Mouse (Mus musculus): ENCODE measurements around the gene Tktl1. TPM values are rescaled to one million over a fixed set of nuclear protein-coding genes. Genes with fewer than 3 reads are reported as not detected.

Gene Tktl1
- total and polyA plus RNA-seq, 2 experiments from 2014 or later = 0.06 TPM; not detected in 1

DNA sequence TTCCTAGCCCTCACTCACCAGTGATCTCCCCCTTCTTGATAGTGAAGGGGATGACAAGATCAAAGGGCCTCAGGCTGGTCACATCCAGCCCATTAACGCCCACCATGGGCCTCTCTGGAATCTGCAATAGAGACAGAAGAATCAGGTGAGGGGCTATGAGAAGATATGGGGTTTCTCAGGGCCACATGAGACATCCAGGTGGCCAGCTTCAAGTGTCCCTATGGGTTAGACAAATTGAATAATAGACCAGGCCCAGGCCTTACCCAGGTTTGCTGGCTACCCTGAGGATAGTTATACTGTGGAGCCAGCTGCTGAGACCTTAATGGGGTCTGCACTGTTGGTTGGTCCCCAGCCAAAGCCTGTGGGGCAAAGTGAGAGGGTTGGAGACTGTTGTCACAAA lies 53.0 kb downstream of the Tktl1 start:
- no peak for TF ChIP-seq CTCF (IDR thresholded peaks at IDR 0.05)
- Histone ChIP-seq H3K27me3 (ENCODE audit: insufficient read depth, low read length) (no peaks in the 10 kb centered on the region), H3K4me3 (ENCODE audit: low read depth, low read length) (no peak overlapping the region), H3K4me1 (ENCODE audit: insufficient read depth, low read length) (no peaks in the 10 kb centered on the region), H3K9me3 (ENCODE audit: low read length) (no peaks in the 10 kb centered on the region), H3K36me3 (ENCODE audit: insufficient read depth, low read length) (peaks cover 66% of the 10 kb centered on the region), H3K4me2 (ENCODE audit: low read depth, low read length, poor library complexity, severe bottlenecking) (no peak overlapping the region), H3K9ac (replicated peaks; ENCODE audit: low read length, poor library complexity, severe bottlenecking) (no peak overlapping the region), H3K27ac (ENCODE audit: low read depth, low read length) (no peak overlapping the region)
- WGBS = 62% methylated on average over 1 of the region's 1 CpGs
- no peak for ATAC-seq (ENCODE audit: low FRiP score)
- DNase-seq (ENCODE audit: low spot score) = no peak

DNA sequence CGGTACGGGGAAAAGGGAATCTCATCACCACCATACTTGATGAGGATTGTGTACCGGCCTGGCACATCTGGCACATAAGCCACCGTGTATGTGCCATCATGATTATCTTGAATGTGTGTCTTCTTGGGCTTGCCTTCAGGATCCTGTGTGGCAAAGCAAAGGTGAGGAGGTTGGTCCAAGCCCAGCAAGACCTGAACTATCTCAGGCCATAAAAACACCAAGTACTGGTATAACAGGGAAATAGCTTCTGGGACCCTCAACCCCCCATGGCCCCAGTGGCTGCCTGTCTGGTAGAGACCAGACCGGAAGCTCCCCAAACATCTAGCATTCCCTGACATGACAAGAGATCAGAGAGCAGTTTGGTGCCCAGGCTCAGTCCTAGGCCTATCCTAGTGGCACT lies 56.1 kb downstream of the Tktl1 start:
- no peaks in the 10 kb centered on the region for H3K4me1 ChIP-seq (ENCODE audit: insufficient read depth, low read length)
- no peak for TF ChIP-seq CTCF (IDR thresholded peaks at IDR 0.05)
- ATAC-seq (ENCODE audit: low FRiP score) (no peak), DNase-seq (ENCODE audit: low spot score) (no peak)
- WGBS = 95% methylated on average over 5 of the region's 5 CpGs
- peaks cover 61% of the 10 kb centered on the region for H3K36me3 ChIP-seq (ENCODE audit: insufficient read depth, low read length)
- H3K4me3 ChIP-seq (ENCODE audit: low read depth, low read length) = no peak overlapping the region
- H3K27ac ChIP-seq (ENCODE audit: low read depth, low read length) = no peak overlapping the region
- H3K27me3 ChIP-seq (ENCODE audit: insufficient read depth, low read length) = no peaks in the 10 kb centered on the region
- H3K9me3 ChIP-seq (ENCODE audit: low read length) = no peaks in the 10 kb centered on the region
- H3K9ac ChIP-seq (replicated peaks; ENCODE audit: low read length, poor library complexity, severe bottlenecking) = no peak overlapping the region
- no peak overlapping the region for H3K4me2 ChIP-seq (ENCODE audit: low read depth, low read length, poor library complexity, severe bottlenecking)

DNA sequence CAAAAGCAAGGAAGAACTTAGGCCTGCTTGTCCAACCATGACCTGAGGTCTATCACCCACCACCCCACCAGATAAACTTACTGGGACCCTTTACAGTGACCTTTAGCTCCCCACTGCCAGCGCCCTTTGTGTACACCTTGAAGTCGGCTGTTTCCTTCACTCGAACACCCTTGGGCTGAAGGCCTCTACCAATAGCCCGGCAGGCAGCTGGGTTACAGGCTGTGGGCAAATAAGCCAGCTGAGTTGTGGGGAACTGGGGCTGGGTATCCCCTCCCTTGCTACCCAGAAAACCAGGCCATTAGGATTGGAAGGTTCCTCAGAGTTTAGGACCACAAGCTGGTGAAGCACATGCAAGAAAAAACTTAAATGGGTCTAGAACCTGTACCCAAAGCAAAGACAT lies 63.3 kb downstream of the Tktl1 start:
- ATAC-seq (ENCODE audit: low FRiP score) = no peak
- no peak for DNase-seq (ENCODE audit: low spot score)
- Histone ChIP-seq H3K4me1 (ENCODE audit: insufficient read depth, low read length) (no peaks in the 10 kb centered on the region), H3K27me3 (ENCODE audit: insufficient read depth, low read length) (no peaks in the 10 kb centered on the region), H3K4me3 (ENCODE audit: low read depth, low read length) (no peak overlapping the region), H3K9ac (replicated peaks; ENCODE audit: low read length, poor library complexity, severe bottlenecking) (no peak overlapping the region), H3K9me3 (ENCODE audit: low read length) (no peaks in the 10 kb centered on the region), H3K27ac (ENCODE audit: low read depth, low read length) (no peak overlapping the region), H3K4me2 (ENCODE audit: low read depth, low read length, poor library complexity, severe bottlenecking) (no peak overlapping the region), H3K36me3 (ENCODE audit: insufficient read depth, low read length) (peaks cover 48% of the 10 kb centered on the region)
- TF ChIP-seq CTCF (IDR thresholded peaks at IDR 0.05) = no peak
- 97% methylated on average over 4 of the region's 4 CpGs for WGBS

DNA sequence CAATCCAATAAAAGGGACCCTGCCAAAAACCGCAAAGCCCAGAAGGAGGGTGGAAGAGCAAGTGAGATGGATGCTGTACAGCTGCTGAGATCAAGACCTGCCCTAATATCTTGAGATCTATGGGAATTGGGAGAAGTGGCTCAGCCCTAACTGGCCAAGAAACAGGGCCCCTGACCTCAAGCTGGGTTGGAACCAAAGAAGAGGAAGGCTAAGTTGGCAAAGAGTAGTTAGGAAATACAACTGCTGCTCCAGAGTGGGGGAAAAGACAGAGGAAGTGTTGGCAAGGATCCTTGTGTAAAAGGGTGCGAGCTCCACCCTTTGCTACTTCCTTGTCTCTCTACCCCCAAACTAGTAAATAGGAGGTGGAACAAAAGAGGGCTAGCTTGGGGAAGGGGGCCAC lies 66.3 kb downstream of the Tktl1 start:
- DNase-seq (ENCODE audit: low spot score) = no peak
- no peak overlapping the region for H3K9ac ChIP-seq (replicated peaks; ENCODE audit: low read length, poor library complexity, severe bottlenecking)

DNA sequence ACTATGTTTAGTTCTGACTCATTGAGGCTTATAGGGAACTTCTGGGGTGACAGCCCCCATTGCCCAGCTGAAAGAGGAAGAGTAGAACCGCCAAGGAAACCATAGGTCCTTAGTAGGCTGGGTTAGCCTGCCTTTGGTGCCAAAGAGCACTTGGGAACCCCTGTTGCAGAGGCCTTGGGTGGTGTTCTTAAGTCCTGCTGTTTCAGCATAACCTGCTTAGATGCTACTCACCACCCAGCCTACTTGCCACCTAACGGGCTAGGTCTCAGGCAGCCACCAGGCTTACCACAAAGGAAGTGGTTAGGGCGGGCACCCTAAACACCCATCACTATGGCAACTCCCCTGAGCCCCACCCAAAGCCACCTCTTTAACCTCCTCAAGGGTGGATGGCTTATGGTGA lies 66.7 kb downstream of the Tktl1 start:
- peak overlapping the region; percentile 87; the same call in 1 of the 2 replicates for H3K27ac ChIP-seq (ENCODE audit: low read depth, low read length)
- no peak for DNase-seq (ENCODE audit: low spot score)

More for the DNA sequence above, 66.3 kb downstream of the Tktl1 start:
- TF ChIP-seq CTCF (IDR thresholded peaks at IDR 0.05) = no peak
- H3K27me3 ChIP-seq (ENCODE audit: insufficient read depth, low read length) = no peaks in the 10 kb centered on the region
- peak overlapping the region; percentile 45; the same call in 1 of the 2 replicates for H3K4me3 ChIP-seq (ENCODE audit: low read depth, low read length)
- H3K27ac ChIP-seq (ENCODE audit: low read depth, low read length) = peak overlapping the region; percentile 87; the same call in 1 of the 2 replicates
- H3K9me3 ChIP-seq (ENCODE audit: low read length) = no peaks in the 10 kb centered on the region
- H3K36me3 ChIP-seq (ENCODE audit: insufficient read depth, low read length) = peaks cover 30% of the 10 kb centered on the region
- ATAC-seq (ENCODE audit: low FRiP score) = no peak
- H3K4me2 ChIP-seq (ENCODE audit: low read depth, low read length, poor library complexity, severe bottlenecking) = peak overlapping the region; percentile 55
- no peaks in the 10 kb centered on the region for H3K4me1 ChIP-seq (ENCODE audit: insufficient read depth, low read length)
- 89% methylated on average over 2 of the region's 2 CpGs for WGBS

DNA sequence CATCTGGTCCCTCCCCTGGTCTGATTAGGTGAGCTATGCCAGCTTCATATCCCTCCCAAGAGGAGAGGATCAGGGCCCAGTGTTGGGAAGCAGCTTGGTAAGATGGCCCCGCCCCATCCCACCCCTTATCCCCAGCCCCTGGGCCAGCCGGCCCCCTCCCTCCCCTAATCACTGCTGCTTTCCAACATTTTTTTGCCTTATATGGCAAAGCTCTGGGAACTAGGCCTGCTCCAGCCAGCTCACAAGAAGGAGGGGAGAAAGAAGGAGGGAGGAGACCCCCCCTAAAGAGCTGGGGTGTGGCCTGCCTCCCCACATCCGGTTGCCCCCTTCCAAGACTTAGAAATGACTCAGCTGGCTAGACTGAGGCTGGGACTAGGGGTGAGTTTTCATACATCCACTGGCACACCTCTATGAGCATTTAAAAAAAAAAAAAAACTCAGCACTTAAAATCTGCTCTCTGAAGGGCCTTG lies 67.6 kb downstream of the Tktl1 start:
- Histone ChIP-seq H3K4me3 (ENCODE audit: low read depth, low read length) (peak overlapping the region; percentile 45), H3K36me3 (ENCODE audit: insufficient read depth, low read length) (peaks cover 23% of the 10 kb centered on the region), H3K4me1 (ENCODE audit: insufficient read depth, low read length) (no peaks in the 10 kb centered on the region), H3K27me3 (ENCODE audit: insufficient read depth, low read length) (no peaks in the 10 kb centered on the region), H3K4me2 (ENCODE audit: low read depth, low read length, poor library complexity, severe bottlenecking) (peak overlapping the region; percentile 55), H3K9me3 (ENCODE audit: low read length) (no peaks in the 10 kb centered on the region), H3K27ac (ENCODE audit: low read depth, low read length) (peak overlapping the region; percentile 87), H3K9ac (replicated peaks; ENCODE audit: low read length, poor library complexity, severe bottlenecking) (peak overlapping the region; percentile 68)
- peak; percentile 71 for DNase-seq (ENCODE audit: low spot score)
- no peak for TF ChIP-seq CTCF (IDR thresholded peaks at IDR 0.05)
- whole genome bisulfite sequencing = 27% methylated on average over 2 of the region's 3 CpGs
- ATAC-seq (ENCODE audit: low FRiP score) = peak; percentile 29

More for the DNA sequence above, 66.7 kb downstream of the Tktl1 start:
- peak overlapping the region; percentile 45 for H3K4me3 ChIP-seq (ENCODE audit: low read depth, low read length)
- peak overlapping the region; percentile 55 for H3K4me2 ChIP-seq (ENCODE audit: low read depth, low read length, poor library complexity, severe bottlenecking)
- H3K9ac ChIP-seq (replicated peaks; ENCODE audit: low read length, poor library complexity, severe bottlenecking) = peak overlapping the region; percentile 68; the same call in 1 of the 2 replicates
- ATAC-seq (ENCODE audit: low FRiP score) = no peak
- H3K27me3 ChIP-seq (ENCODE audit: insufficient read depth, low read length) = no peaks in the 10 kb centered on the region
- H3K36me3 ChIP-seq (ENCODE audit: insufficient read depth, low read length) = peaks cover 30% of the 10 kb centered on the region
- no peaks in the 10 kb centered on the region for H3K9me3 ChIP-seq (ENCODE audit: low read length)
- WGBS = 50% methylated on average over 3 of the region's 3 CpGs
- no peak for TF ChIP-seq CTCF (IDR thresholded peaks at IDR 0.05)
- H3K4me1 ChIP-seq (ENCODE audit: insufficient read depth, low read length) = no peaks in the 10 kb centered on the region

All from midbrain, postnatal 0 days (tissue).